Mouse (Mus musculus) thymus, postnatal 10 days (tissue): ENCODE results near the gene Rap1gds1.

Source experiments
- DNase-seq, 2 experiments: peaks; one replicate each; pipeline ENCODE4 v3.0.0; 2021; ENCODE audit warnings: low spot score in 2 of 2

The Rap1gds1 gene

DNA sequence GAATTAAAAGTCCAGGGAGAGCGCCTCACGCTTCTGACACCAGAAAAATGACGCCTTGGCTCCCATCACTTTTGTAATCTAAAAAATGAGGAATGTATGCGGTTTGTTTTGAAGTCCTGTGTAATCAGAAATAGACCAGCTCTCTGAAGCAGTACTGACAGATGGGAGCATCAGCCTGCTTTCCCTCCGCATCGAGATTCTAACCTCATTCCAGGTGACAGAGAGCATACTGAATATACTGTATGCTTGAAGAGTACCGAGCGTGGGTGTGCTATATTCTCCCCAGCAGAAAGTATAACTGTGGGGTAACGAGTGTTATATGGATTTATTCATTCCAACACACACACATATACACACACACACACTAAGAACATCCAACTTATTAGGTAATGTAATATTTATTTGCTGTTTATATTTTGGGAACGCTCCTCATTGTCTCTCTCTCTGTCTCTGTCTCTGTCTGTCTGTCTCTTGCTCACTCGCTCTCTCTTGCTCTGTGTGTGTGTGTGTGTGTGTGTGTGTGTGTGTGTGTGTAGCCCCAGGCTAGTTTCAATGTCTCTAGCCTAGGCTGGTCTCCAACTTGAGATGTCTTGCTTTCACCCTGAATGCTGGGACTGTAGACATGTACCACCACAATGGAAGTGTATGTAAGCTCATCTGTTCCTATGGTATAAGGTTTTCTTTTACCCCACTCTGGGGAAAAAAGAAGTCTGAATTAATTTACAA lies 193.8 kb downstream of the Rap1gds1 start:
- DNase-seq = no peak

DNA sequence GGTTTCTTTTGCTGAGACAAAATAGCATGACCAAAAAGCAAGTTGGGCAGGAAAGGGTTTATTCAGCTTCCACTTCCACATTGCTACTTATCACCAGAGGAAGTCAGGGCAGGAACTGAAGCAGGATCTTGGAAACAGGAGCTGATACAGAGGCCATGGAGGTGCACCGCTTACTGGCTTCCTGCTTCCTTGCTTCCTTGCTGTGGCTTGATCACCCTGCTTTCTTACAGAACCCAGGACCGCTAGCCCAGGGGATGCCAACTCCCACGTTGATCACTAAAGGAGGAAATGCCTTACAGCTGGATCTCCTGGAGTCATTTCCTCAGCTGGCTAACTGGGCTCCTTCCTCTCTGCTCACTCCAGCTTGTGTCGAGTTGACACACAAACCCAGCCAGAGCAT lies 197.3 kb downstream of the Rap1gds1 start:
- DNase-seq = no peak

DNA sequence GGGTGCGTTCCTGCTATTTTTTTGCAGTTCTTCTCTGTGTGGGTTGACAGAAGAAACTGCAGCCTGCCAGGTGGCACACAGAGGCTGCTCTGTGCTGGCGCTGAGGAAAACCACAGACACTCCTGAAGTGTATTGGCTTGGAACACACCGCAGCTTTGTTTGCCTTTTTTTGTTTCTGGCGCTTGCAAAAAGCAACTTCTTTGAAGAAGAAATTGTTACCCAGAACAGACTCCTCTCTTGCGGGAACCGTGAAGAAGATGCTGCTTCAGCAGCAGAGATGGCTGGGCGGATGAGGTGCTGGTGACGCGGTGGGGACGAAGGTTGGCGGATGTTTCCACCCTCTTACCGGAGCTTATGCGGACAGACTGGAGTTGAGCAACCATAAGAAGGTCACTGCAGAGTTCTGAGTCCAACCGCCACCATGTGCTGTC lies 198.1 kb downstream of the Rap1gds1 start:
- peak; percentile 74 to 81 for DNase-seq

DNA sequence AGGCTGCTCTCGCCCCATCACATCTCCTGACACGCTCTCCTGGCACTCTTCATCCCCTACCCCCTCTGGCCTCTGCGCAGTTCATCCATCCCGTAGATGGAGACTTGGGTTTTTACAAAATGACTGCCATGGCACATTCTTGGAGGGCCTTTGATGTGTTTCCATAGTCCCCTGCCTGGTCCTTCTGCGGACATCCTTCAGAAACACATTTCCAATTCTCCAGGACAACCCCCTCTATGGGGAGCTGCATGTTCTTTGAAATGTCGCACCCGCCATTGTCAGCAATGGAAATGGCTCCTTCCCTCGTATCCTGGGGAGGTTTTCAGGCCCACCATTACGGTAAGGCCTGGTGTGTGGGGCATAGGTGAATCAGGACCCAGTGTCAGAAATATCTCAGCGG lies 198.6 kb downstream of the Rap1gds1 start:
- no peak for DNase-seq

DNA sequence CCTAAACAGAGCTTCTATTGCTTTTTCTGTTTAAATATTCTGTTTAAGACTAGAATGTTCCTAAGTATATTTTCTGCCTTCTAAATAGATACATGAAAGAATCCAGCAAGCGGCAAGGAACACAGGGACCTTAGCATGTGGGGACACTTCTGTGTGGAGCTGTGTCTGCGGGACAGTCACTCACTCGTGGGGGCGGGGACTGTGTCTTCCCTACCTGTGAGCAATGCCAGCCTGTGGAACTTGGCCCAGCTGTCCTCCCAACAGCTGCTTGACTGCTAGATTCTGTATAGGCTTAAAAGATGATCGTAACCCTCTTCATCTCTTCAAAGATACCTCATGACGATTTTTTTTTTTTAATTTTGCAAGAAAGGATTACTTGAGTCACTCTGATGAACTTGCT lies 199.1 kb downstream of the Rap1gds1 start:
- DNase-seq = peak; percentile 45 to 52
